Mouse (Mus musculus) forebrain, embryonic 12.5 days (tissue): ENCODE measurements at regions not wholly inside any gene's neighbourhood (a gene's known extent, or its start where the extent isn't known, plus 50 kb on each side); places are given as distances from the start of the nearest gene placed in this dataset.

Source experiments
- ATAC-seq: fragments of 200-750 bp; cut with Nextera tagmentation; 2 replicates; pipeline ENCODE4 v1.8.0; 2017; ENCODE audit warnings: moderate TSS enrichment; ENCODE audit not compliant: low FRiP score
- H3K27ac ChIP-seq: fragments of 300-500 bp; sonication (generic); 2 replicates; pipeline ENCODE4 v1.5.1; 2016; ENCODE audit warnings: mild to moderate bottlenecking
- H3K27me3 ChIP-seq: fragments of 300-500 bp; sonication (generic); 2 replicates; pipeline ENCODE4 v1.6.1; 2016; ENCODE audit warnings: mild to moderate bottlenecking
- H3K36me3 ChIP-seq: fragments of 300-500 bp; sonication (generic); replicated peaks from 2 replicates; pipeline ENCODE4 v1.6.1; 2016; ENCODE audit warnings: mild to moderate bottlenecking
- H3K4me1 ChIP-seq: fragments of 300-500 bp; sonication (generic); 2 replicates; pipeline ENCODE4 v1.6.1; 2016
- H3K4me2 ChIP-seq: fragments of 300-500 bp; sonication (generic); 2 replicates; pipeline ENCODE4 v1.6.1; 2016; ENCODE audit warnings: mild to moderate bottlenecking, moderate library complexity
- H3K4me3 ChIP-seq: fragments of 300-500 bp; sonication (generic); replicated peaks from 2 replicates; pipeline ENCODE4 v1.5.1; 2016; ENCODE audit warnings: mild to moderate bottlenecking
- H3K9ac ChIP-seq: fragments of 300-500 bp; sonication (generic); 2 replicates; pipeline ENCODE4 v1.6.1; 2016; ENCODE audit warnings: mild to moderate bottlenecking
- H3K9me3 ChIP-seq: fragments of 300-500 bp; sonication (generic); 2 replicates; pipeline ENCODE4 v1.6.1; 2016
- WGBS: fragments of 180-500 bp; shearing (Covaris S2); methylation state at CpG from one replicate; pipeline ENCODE4 v1.1.7; 2016; 5-methylcytosine and 5-hydroxymethylcytosine counted together

- Histone ChIP-seq H3K9ac (no peak overlapping the region), H3K27ac (no peak overlapping the region), H3K27me3 (peaks cover 14% of the 10 kb centered on the region; the same call in 1 of the 2 replicates), H3K9me3 (no peaks in the 10 kb centered on the region), H3K4me2 (no peak overlapping the region), H3K4me1 (no peaks in the 10 kb centered on the region; the same call in none of the 2 replicates), H3K4me3 (no peak overlapping the region), H3K36me3 (no peaks in the 10 kb centered on the region)
- WGBS: 91% methylated on average over 8 of the region's 8 CpGs
- ATAC-seq: no peak
These were observed 114.5 kb upstream of the Prox1 start for GRCm38 (mm10) chr1:190285049-190285448.

- WGBS: 84% methylated on average over 9 of the region's 9 CpGs
These were observed 113.6 kb upstream of the Prox1 start for GRCm38 (mm10) chr1:190284138-190284537.

GRCm38 (mm10) chr1:190280081-190280858 lies 109.8 kb upstream of the Prox1 start:
- Histone ChIP-seq H3K4me2 (no peak overlapping the region), H3K9ac (no peak overlapping the region), H3K4me1 (no peaks in the 10 kb centered on the region; the same call in 1 of the 2 replicates), H3K27ac (no peak overlapping the region), H3K9me3 (no peaks in the 10 kb centered on the region), H3K4me3 (no peak overlapping the region), H3K27me3 (0 out of 2 replicates have a peak, but pooled peaks cover 10% of the 10 kb centered on the region), H3K36me3 (no peaks in the 10 kb centered on the region)
- 85% methylated on average over 18 of the region's 18 CpGs for WGBS
- no peak for ATAC-seq

More at GRCm38 (mm10) chr1:190284138-190284537, 113.6 kb upstream of the Prox1 start:
- Histone ChIP-seq H3K27me3 (peaks cover 9% of the 10 kb centered on the region; the same call in 1 of the 2 replicates), H3K4me1 (no peaks in the 10 kb centered on the region; the same call in none of the 2 replicates), H3K4me2 (no peak overlapping the region), H3K9me3 (no peaks in the 10 kb centered on the region), H3K27ac (no peak overlapping the region), H3K9ac (no peak overlapping the region), H3K4me3 (no peak overlapping the region), H3K36me3 (no peaks in the 10 kb centered on the region)
- ATAC-seq: no peak

- no peak overlapping the region for H3K27ac ChIP-seq
- 0 out of 2 replicates have a peak, but pooled peaks cover 4% of the 10 kb centered on the region for H3K4me1 ChIP-seq
- 85% methylated on average over 6 of the region's 6 CpGs for WGBS
- 0 out of 2 replicates have a peak, but pooled peaks cover 11% of the 10 kb centered on the region for H3K27me3 ChIP-seq
- no peak overlapping the region for H3K4me2 ChIP-seq
- ATAC-seq: no peak
- H3K9me3 ChIP-seq: no peaks in the 10 kb centered on the region
- H3K4me3 ChIP-seq: no peak overlapping the region
- no peaks in the 10 kb centered on the region for H3K36me3 ChIP-seq
- H3K9ac ChIP-seq: no peak overlapping the region
These were observed 104.4 kb upstream of the Prox1 start for GRCm38 (mm10) chr1:190274911-190275310.

GRCm38 (mm10) chr1:190270784-190271385 lies 100.4 kb upstream of the Prox1 start:
- H3K4me1 ChIP-seq: 0 out of 2 replicates have a peak, but pooled peaks cover 4% of the 10 kb centered on the region
- ATAC-seq: no peak

GRCm38 (mm10) chr1:190269181-190269580 lies 98.7 kb upstream of the Prox1 start:
- no peaks in the 10 kb centered on the region for H3K36me3 ChIP-seq
- H3K9ac ChIP-seq: no peak overlapping the region
- H3K4me3 ChIP-seq: no peak overlapping the region
- no peaks in the 10 kb centered on the region for H3K9me3 ChIP-seq
- H3K4me1 ChIP-seq: 0 out of 2 replicates have a peak, but pooled peaks cover 8% of the 10 kb centered on the region
- no peak for ATAC-seq
- peaks cover 15% of the 10 kb centered on the region; the same call in 1 of the 2 replicates for H3K27me3 ChIP-seq
- H3K27ac ChIP-seq: no peak overlapping the region
- 91% methylated on average over 7 of the region's 7 CpGs for WGBS
- no peak overlapping the region for H3K4me2 ChIP-seq

More at GRCm38 (mm10) chr1:190270784-190271385, 100.4 kb upstream of the Prox1 start:
- WGBS: 52% methylated on average over 17 of the region's 17 CpGs
- Histone ChIP-seq H3K9ac (no peak overlapping the region), H3K36me3 (no peaks in the 10 kb centered on the region), H3K4me2 (0 out of 2 replicates have a peak overlapping the region, but pooled peaks have one; percentile 13), H3K27me3 (peaks cover 13% of the 10 kb centered on the region; the same call in 1 of the 2 replicates), H3K4me3 (no peak overlapping the region), H3K9me3 (no peaks in the 10 kb centered on the region), H3K27ac (no peak overlapping the region)

DNA sequence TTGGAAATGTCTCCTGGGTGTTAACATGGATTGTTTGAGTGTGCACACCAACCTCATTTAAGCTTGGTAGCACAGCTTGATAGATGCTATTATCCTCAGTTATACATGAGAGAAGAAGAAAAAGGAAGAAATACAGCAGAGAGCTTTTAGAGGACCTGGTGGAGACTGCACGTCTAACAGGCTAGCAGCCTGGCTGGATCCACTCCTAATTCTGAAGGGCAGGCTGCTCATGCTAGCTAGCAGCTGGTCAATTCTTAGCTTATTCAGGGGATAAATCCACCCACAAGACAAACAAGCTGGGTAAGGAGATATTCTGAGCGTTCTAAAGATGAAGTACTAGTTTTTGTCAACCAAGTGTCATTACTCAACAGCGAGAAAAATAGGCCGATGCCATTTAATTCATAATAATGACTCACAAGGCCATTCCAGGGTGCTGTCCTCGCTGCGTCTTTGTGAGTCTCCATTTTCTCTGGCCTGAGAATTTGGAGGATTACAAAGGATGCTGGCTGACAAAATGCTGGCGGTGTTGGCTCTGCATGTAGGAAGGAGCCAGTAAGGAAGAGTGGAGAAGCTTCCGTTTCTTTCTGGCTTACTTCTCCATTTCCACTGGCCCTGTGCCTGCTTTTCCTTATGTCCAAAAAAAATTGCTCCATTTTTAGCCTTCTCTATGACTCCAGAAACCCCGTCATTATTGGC lies 94.7 kb upstream of the Prox1 start:
- H3K36me3 ChIP-seq: no peaks in the 10 kb centered on the region
- no peak overlapping the region for H3K27ac ChIP-seq
- no peaks in the 10 kb centered on the region for H3K9me3 ChIP-seq
- 0 out of 2 replicates have a peak, but pooled peaks cover 5% of the 10 kb centered on the region for H3K4me1 ChIP-seq
- no peak overlapping the region for H3K4me2 ChIP-seq
- peaks cover 15% of the 10 kb centered on the region; the same call in 1 of the 2 replicates for H3K27me3 ChIP-seq
- no peak overlapping the region for H3K9ac ChIP-seq
- no peak overlapping the region for H3K4me3 ChIP-seq
- no peak for ATAC-seq
- 75% methylated on average over 9 of the region's 9 CpGs for WGBS

DNA sequence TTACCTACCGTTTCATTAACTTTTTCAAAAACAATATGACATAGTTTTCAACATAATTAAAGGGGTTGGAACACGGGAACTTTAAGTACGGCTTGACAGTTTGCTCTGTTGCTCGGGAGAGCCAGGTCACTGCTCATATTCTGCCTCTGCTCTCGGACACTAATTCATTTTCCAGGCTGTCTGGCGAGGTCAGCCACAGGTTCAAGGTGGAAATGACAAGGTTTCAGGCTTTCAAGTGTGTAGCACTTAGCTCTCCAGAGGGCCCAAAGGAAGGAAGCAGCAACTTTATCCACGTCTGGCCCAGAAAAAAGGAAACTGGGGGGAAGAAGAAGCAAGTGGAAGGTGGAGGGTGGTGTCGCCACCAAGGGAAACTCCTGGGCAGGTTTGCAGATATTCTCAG lies 94.0 kb upstream of the Prox1 start:
- 65% methylated on average over 8 of the region's 8 CpGs for WGBS
- Histone ChIP-seq H3K36me3 (no peaks in the 10 kb centered on the region), H3K4me3 (no peak overlapping the region), H3K27me3 (peaks cover 18% of the 10 kb centered on the region; the same call in 1 of the 2 replicates), H3K4me1 (0 out of 2 replicates have a peak, but pooled peaks cover 4% of the 10 kb centered on the region), H3K9me3 (no peaks in the 10 kb centered on the region), H3K9ac (no peak overlapping the region), H3K4me2 (no peak overlapping the region), H3K27ac (no peak overlapping the region)
- no peak for ATAC-seq

GRCm38 (mm10) chr1:190263620-190264019 lies 93.1 kb upstream of the Prox1 start:
- 48% methylated on average over 7 of the region's 7 CpGs for WGBS
- Histone ChIP-seq H3K9me3 (no peaks in the 10 kb centered on the region), H3K4me3 (no peak overlapping the region), H3K27ac (no peak overlapping the region), H3K36me3 (no peaks in the 10 kb centered on the region), H3K27me3 (peaks cover 17% of the 10 kb centered on the region; the same call in 1 of the 2 replicates), H3K4me2 (no peak overlapping the region), H3K9ac (no peak overlapping the region), H3K4me1 (0 out of 2 replicates have a peak, but pooled peaks cover 4% of the 10 kb centered on the region)
- ATAC-seq: no peak

- H3K27me3 ChIP-seq: 0 out of 2 replicates have a peak, but pooled peaks cover 12% of the 10 kb centered on the region
- 95% methylated on average over 13 of the region's 13 CpGs for WGBS
- no peaks in the 10 kb centered on the region for H3K4me1 ChIP-seq
- H3K36me3 ChIP-seq: no peaks in the 10 kb centered on the region
- H3K9ac ChIP-seq: no peak overlapping the region
- ATAC-seq: no peak
- H3K27ac ChIP-seq: no peak overlapping the region
- no peak overlapping the region for H3K4me3 ChIP-seq
- H3K4me2 ChIP-seq: no peak overlapping the region
- H3K9me3 ChIP-seq: no peaks in the 10 kb centered on the region
These were observed 89.1 kb upstream of the Prox1 start for GRCm38 (mm10) chr1:190259576-190259975.

DNA sequence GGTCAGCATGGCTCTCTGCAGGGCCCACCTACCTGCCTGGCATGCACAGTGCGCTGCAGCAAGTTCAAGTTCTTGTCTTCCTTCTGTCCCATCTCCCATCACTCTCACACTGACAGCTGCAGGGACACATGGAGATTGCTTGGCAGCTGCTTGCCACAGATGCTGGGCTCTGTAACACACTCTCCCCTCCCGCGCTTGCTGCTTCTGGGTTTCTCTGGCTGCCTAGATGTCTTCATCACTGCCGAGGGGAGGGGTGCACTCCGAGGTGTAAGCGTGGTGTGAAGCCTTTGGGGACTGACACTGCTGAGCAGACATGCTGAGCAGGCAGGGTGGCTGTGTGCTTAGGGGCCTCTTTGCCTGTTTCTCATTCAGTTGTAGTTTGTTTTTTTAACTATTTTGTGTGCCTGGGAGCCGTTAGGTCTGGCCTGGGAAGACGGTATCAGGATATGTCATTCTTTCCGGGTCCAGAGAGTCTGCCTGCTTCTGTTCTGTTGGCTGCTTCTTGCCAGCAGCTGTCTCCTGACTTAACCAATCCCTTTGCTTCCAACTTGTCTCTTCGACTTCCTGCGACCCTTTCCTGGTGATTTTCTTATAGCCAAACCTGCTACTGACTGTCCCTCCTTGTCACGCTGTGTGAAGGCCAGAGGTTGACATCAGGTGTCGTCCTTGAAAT lies 80.2 kb upstream of the Prox1 start:
- Histone ChIP-seq H3K4me1 (no peaks in the 10 kb centered on the region), H3K9me3 (peaks cover 15% of the 10 kb centered on the region; the same call in 1 of the 2 replicates), H3K4me3 (no peak overlapping the region), H3K27me3 (no peaks in the 10 kb centered on the region), H3K36me3 (no peaks in the 10 kb centered on the region), H3K4me2 (no peak overlapping the region), H3K9ac (no peak overlapping the region), H3K27ac (no peak overlapping the region)
- 82% methylated on average over 13 of the region's 13 CpGs for WGBS
- ATAC-seq: no peak
